Mouse (Mus musculus): ENCODE data around the gene Uggt2.

- TF ChIP-seq GATA1 (IDR thresholded peaks at IDR 0.05; ENCODE audit: borderline replicate concordance, low read length) (no peak), FLI1 (IDR thresholded peaks at IDR 0.05; ENCODE audit: low read length) (no peak)
These were observed 160.7 kb downstream of the Uggt2 start for GRCm38 (mm10) chr14:118938551-118938950.

Data from megakaryocyte, embryonic 14.5 days (primary cell).